Mouse (Mus musculus) neural tube, embryonic 12.5 days (tissue): ENCODE measurements around the gene Elf2. TPM values are rescaled to one million over a fixed set of nuclear protein-coding genes. Genes with fewer than 3 reads are reported as not detected.
"Not testable (repeated sequence)": the region's sequence is repeated elsewhere in the genome, so short reads cannot be mapped to it uniquely, and the experiment has no call there.

Experiments used
- ATAC-seq: fragments of 200-750 bp; cut with Nextera tagmentation; 2 replicates; pipeline ENCODE4 v1.8.0; 2017; ENCODE audit warnings: low read depth, mild to moderate bottlenecking, moderate TSS enrichment, moderate library complexity; ENCODE audit not compliant: low FRiP score
- H3K27ac ChIP-seq: fragments of 300-500 bp; sonication (generic); 2 replicates; pipeline ENCODE4 v1.5.1; 2016
- H3K27me3 ChIP-seq: fragments of 300-500 bp; sonication (generic); replicated peaks from 2 replicates; pipeline ENCODE4 v1.6.1; 2016; ENCODE audit warnings: mild to moderate bottlenecking
- H3K36me3 ChIP-seq: fragments of 300-500 bp; sonication (generic); 2 replicates; pipeline ENCODE4 v1.6.1; 2016; ENCODE audit warnings: mild to moderate bottlenecking
- H3K4me1 ChIP-seq: fragments of 300-500 bp; sonication (generic); 2 replicates; pipeline ENCODE4 v1.6.1; 2016
- H3K4me2 ChIP-seq: fragments of 300-500 bp; sonication (generic); replicated peaks from 2 replicates; pipeline ENCODE4 v1.6.1; 2016; ENCODE audit warnings: mild to moderate bottlenecking
- H3K4me3 ChIP-seq: fragments of 300-500 bp; sonication (generic); 2 replicates; pipeline ENCODE4 v1.5.1; 2016
- H3K9ac ChIP-seq: fragments of 300-500 bp; sonication (generic); 2 replicates; pipeline ENCODE4 v1.6.1; 2016; ENCODE audit warnings: mild to moderate bottlenecking
- H3K9me3 ChIP-seq: fragments of 300-500 bp; sonication (generic); 2 replicates; pipeline ENCODE4 v1.6.1; 2016; ENCODE audit warnings: mild to moderate bottlenecking
- WGBS: fragments of 180-500 bp; shearing (Covaris S2); methylation state at CpG from one replicate; pipeline ENCODE4 v1.1.7; 2016; 5-methylcytosine and 5-hydroxymethylcytosine counted together
- polyA plus RNA-seq: library from polyadenylated mRNA; unstranded; fragments of >200 nt; fragmentation: Nextera tagmentation; extraction: Ambion mirVana; gene quantifications from 2 replicates; pipeline ENCODE4 v1.2.1, GENCODE M21; 2016

Gene Elf2
- polyA plus RNA-seq, 1 experiment from 2014 or later: 41.2 TPM

DNA sequence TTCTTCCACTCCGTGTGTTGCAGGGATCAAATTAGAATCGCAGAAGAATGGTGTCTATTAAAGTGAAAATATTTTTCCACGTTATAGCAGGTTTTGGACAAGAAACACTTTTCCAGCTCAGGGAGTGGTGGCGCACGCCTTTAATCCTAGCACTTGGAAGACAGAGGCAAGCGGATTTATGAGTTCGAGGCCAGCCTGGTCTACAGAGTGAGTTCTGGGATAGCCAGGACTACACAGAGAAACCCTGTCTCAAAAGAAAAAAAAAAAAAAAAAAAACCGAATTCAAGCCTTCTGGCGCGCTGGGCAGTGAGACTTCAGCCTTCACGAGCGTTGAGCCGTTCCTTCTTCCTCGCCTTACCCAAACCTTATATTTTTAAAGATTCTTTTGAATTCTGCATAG is 17.2 kb upstream of the Elf2 start:
- no peak overlapping the region for H3K9ac ChIP-seq
- H3K4me1 ChIP-seq: no peaks in the 10 kb centered on the region
- no peaks in the 10 kb centered on the region for H3K36me3 ChIP-seq
- 9% methylated on average over 14 of the region's 14 CpGs for WGBS
- H3K4me3 ChIP-seq: peak overlapping the region; percentile 26
- ATAC-seq: no peak
- H3K4me2 ChIP-seq: peak overlapping the region; percentile 55
- H3K27me3 ChIP-seq: peaks cover 5% of the 10 kb centered on the region; the same call in 1 of the 2 replicates
- H3K27ac ChIP-seq: no peak overlapping the region
- no peaks in the 10 kb centered on the region for H3K9me3 ChIP-seq

DNA sequence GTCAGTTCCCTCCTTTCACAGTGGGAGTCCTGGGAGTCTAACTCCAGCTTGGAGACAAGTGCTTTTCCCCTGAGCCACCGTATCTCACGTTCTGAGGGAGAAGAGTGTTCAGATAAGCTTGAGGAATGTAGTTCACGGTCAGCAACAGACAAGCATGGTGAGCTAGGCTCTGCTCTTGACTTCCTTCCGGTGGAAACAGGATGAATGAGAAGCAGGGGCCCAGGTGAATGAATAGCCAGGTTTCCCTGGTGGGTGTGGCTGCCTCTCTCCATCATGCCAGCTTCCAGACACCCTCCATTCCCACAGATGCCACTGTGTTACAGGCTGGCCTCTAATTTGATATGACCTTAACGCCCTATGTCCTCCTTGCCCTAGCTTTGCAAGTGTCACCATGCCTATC is 16.6 kb upstream of the Elf2 start:
- ATAC-seq: no peak
- Histone ChIP-seq H3K4me2 (no peak overlapping the region), H3K27me3 (peaks cover 5% of the 10 kb centered on the region; the same call in 1 of the 2 replicates), H3K27ac (no peak overlapping the region), H3K4me3 (no peak overlapping the region), H3K9me3 (no peaks in the 10 kb centered on the region), H3K4me1 (no peaks in the 10 kb centered on the region), H3K36me3 (no peaks in the 10 kb centered on the region), H3K9ac (no peak overlapping the region)
- WGBS: 53% methylated on average over 5 of the region's 5 CpGs

DNA sequence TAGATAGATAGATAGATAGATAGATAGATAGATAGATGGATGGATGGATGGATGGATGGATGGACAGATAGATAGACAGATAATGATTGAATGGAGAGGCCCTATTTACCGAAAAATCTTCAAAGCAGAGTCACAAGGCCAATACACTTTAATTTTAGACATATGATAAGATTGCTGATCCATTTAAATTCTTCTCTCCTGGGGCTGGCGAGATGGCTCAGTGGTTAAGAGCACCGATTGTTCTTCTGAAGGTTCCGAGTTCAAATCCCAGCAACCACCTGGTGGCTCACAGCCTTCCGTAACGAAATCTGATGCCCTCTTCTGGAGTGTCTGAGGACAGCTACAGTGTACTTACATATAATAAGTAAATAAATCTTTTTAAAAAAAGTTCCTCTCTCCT is 14.5 kb upstream of the Elf2 start:
- not testable (repeated sequence) for H3K27ac ChIP-seq, H3K9ac ChIP-seq, H3K4me2 ChIP-seq, H3K4me1 ChIP-seq, ATAC-seq, H3K4me3 ChIP-seq, H3K27me3 ChIP-seq, H3K36me3 ChIP-seq, H3K9me3 ChIP-seq
- WGBS: 88% methylated on average over 6 of the region's 6 CpGs

GRCm38 (mm10) chr3:51354034-51354427 is 13.6 kb upstream of the Elf2 start:
- Histone ChIP-seq H3K36me3 (no peaks in the 10 kb centered on the region), H3K9ac (no peak overlapping the region), H3K27ac (no peak overlapping the region), H3K27me3 (peaks cover 5% of the 10 kb centered on the region; the same call in 1 of the 2 replicates), H3K9me3 (no peaks in the 10 kb centered on the region), H3K4me2 (no peak overlapping the region), H3K4me1 (no peaks in the 10 kb centered on the region), H3K4me3 (no peak overlapping the region)
- ATAC-seq: no peak
- WGBS: 75% methylated on average over 3 of the region's 3 CpGs

GRCm38 (mm10) chr3:51353325-51354033 is 13.0 kb upstream of the Elf2 start:
- H3K27ac ChIP-seq: no peak overlapping the region
- WGBS: 73% methylated on average over 4 of the region's 4 CpGs
- 0 out of 2 replicates have a peak, but pooled peaks have one; percentile 44 for ATAC-seq

DNA sequence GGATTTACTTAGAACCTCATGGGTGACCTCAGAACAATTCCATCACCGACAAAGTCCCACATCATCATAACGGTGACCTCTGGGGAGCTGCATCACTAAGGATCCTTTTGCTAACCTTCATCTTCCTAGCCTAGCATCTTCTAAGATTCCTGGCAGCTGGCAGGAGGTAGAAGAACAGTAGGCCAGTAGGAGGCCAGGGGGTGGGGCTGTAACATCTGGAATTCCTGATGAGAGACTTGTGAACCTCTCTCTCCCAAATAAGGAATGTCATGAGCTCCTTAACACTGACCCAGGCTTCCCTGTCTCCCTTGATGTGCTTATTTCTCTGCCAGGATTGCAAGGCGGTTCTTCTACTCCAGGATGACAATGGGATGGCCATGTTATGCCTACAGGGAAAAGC is 10.3 kb upstream of the Elf2 start:
- no peaks in the 10 kb centered on the region for H3K36me3 ChIP-seq
- H3K9ac ChIP-seq: no peak overlapping the region
- 0 out of 2 replicates have a peak, but pooled peaks cover 4% of the 10 kb centered on the region for H3K4me1 ChIP-seq
- H3K4me3 ChIP-seq: no peak overlapping the region
- H3K27ac ChIP-seq: no peak overlapping the region
- H3K4me2 ChIP-seq: no peak overlapping the region
- H3K27me3 ChIP-seq: no peaks in the 10 kb centered on the region
- H3K9me3 ChIP-seq: no peaks in the 10 kb centered on the region
- no peak for ATAC-seq
- 39% methylated on average over 3 of the region's 3 CpGs for WGBS

More at GRCm38 (mm10) chr3:51353325-51354033, 13.0 kb upstream of the Elf2 start:
- no peak overlapping the region for H3K4me3 ChIP-seq
- H3K9ac ChIP-seq: no peak overlapping the region
- no peaks in the 10 kb centered on the region for H3K9me3 ChIP-seq
- H3K4me2 ChIP-seq: no peak overlapping the region
- no peaks in the 10 kb centered on the region for H3K36me3 ChIP-seq
- 0 out of 2 replicates have a peak, but pooled peaks cover 4% of the 10 kb centered on the region for H3K4me1 ChIP-seq
- H3K27me3 ChIP-seq: peaks cover 3% of the 10 kb centered on the region; the same call in 1 of the 2 replicates

- Histone ChIP-seq H3K9ac (no peak overlapping the region), H3K4me3 (no peak overlapping the region), H3K9me3 (no peaks in the 10 kb centered on the region), H3K4me1 (0 out of 2 replicates have a peak, but pooled peaks cover 4% of the 10 kb centered on the region), H3K4me2 (no peak overlapping the region), H3K27ac (no peak overlapping the region), H3K36me3 (no peaks in the 10 kb centered on the region), H3K27me3 (no peaks in the 10 kb centered on the region)
- no peak for ATAC-seq
- WGBS: 51% methylated on average over 3 of the region's 3 CpGs
Observed at GRCm38 (mm10) chr3:51348646-51349238, 8.3 kb upstream of the Elf2 start.

- not testable (repeated sequence) for H3K4me2 ChIP-seq, H3K36me3 ChIP-seq, H3K27me3 ChIP-seq, H3K9me3 ChIP-seq, H3K4me1 ChIP-seq, H3K4me3 ChIP-seq, H3K9ac ChIP-seq, ATAC-seq, H3K27ac ChIP-seq
- 94% methylated on average over 2 of the region's 2 CpGs for WGBS
Observed at GRCm38 (mm10) chr3:51345017-51345416, 4.6 kb upstream of the Elf2 start.

DNA sequence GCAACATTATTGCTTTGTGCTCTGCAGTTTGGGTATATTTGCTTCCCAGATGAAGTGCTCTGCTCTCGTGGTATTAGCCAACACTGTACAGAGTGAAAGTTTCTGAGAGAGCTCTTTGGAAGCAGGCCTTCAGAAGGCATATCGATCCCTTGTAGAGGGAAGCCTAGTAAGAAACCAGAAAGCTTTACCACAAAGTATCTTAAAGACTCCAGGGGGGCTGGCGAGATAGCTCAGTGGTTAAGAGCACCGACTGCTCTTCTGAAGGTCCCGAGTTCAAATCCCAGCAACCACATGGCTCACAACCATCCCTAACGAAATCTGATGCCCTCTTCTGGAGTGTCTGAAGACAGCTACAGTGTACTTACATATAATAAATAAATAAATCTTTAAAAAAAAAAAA is 3.7 kb upstream of the Elf2 start:
- 96% methylated on average over 6 of the region's 6 CpGs for WGBS
- H3K4me2 ChIP-seq, ATAC-seq, H3K27me3 ChIP-seq, H3K9ac ChIP-seq, H3K27ac ChIP-seq, H3K9me3 ChIP-seq, H3K36me3 ChIP-seq, H3K4me3 ChIP-seq, H3K4me1 ChIP-seq: not testable (repeated sequence)

DNA sequence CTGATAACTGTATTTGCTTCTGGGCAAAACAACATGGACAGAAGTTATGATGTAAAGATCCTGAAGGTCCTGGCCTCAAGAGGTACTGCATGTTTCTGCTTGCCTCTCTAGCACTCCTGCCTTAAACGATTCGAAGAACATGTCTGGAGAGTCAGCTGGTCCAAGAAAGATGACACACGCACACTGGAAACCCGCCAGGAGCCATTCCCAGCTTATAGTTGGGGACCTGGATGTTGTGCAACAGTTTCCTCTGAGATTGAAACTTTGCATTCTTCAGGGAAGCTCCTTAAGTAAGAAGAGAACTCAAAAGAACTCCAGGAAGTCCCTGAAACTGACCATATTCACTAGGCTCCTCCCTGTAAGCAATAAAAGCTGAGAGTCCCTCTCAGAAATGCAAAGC is 2.8 kb upstream of the Elf2 start:
- 98% methylated on average over 4 of the region's 4 CpGs for WGBS
- no peak overlapping the region for H3K4me2 ChIP-seq
- H3K9ac ChIP-seq: no peak overlapping the region
- no peaks in the 10 kb centered on the region for H3K36me3 ChIP-seq
- H3K9me3 ChIP-seq: no peaks in the 10 kb centered on the region
- H3K4me3 ChIP-seq: no peak overlapping the region
- peaks cover 5% of the 10 kb centered on the region for H3K4me1 ChIP-seq
- ATAC-seq: no peak
- no peaks in the 10 kb centered on the region for H3K27me3 ChIP-seq
- no peak overlapping the region for H3K27ac ChIP-seq

GRCm38 (mm10) chr3:51342152-51342551 is 1.7 kb upstream of the Elf2 start:
- peak overlapping the region; percentile 96 for H3K4me3 ChIP-seq
- ATAC-seq: no peak
- H3K4me1 ChIP-seq: peaks cover 6% of the 10 kb centered on the region
- WGBS: 9% methylated on average over 9 of the region's 9 CpGs
- peak overlapping the region; percentile 78 for H3K4me2 ChIP-seq
- no peaks in the 10 kb centered on the region for H3K9me3 ChIP-seq
- H3K27ac ChIP-seq: peak overlapping the region; percentile 96
- peak overlapping the region; percentile 94 for H3K9ac ChIP-seq
- H3K27me3 ChIP-seq: no peaks in the 10 kb centered on the region
- H3K36me3 ChIP-seq: no peaks in the 10 kb centered on the region

- Histone ChIP-seq H3K27me3 (no peaks in the 10 kb centered on the region), H3K4me1 (peaks cover 6% of the 10 kb centered on the region), H3K4me3 (peak overlapping the region; percentile 96), H3K36me3 (no peaks in the 10 kb centered on the region), H3K9me3 (no peaks in the 10 kb centered on the region), H3K27ac (peak overlapping the region; percentile 96), H3K4me2 (peak overlapping the region; percentile 78), H3K9ac (peak overlapping the region; percentile 94)
- WGBS: 1% methylated on average over 86 of the region's 86 CpGs
- peak; percentile 81 for ATAC-seq
Observed at GRCm38 (mm10) chr3:51341268-51342081, 1.0 kb upstream of the Elf2 start.
